Mouse (Mus musculus) intestine, postnatal 0 days (tissue): Measurements from ENCODE around the gene Deaf1. TPM values are rescaled to one million over a fixed set of nuclear protein-coding genes. Genes with fewer than 3 reads are reported as not detected.
A peak's percentile ranks its signal among the peaks of the same experiment; 100 is the strongest.

Source experiments
- ATAC-seq: fragments of 200-750 bp; cut with Nextera tagmentation; 2 replicates; pipeline ENCODE4 v1.8.0; 2017; ENCODE audit warnings: mild to moderate bottlenecking, moderate TSS enrichment, moderate library complexity
- H3K27ac ChIP-seq: fragments of 300-500 bp; sonication (generic); 2 replicates; pipeline ENCODE4 v1.5.1; 2014; ENCODE audit warnings: mild to moderate bottlenecking, low read depth, low read length, moderate library complexity
- H3K27me3 ChIP-seq: fragments of 300-500 bp; sonication (generic); replicated peaks from 2 replicates; pipeline ENCODE4 v1.6.1; 2014; ENCODE audit warnings: low read length, mixed read lengths; ENCODE audit not compliant: control insufficient read depth, insufficient read depth
- H3K36me3 ChIP-seq: fragments of 300-500 bp; sonication (generic); 2 replicates; pipeline ENCODE4 v1.6.1; 2014; ENCODE audit warnings: mild to moderate bottlenecking, moderate library complexity; ENCODE audit not compliant: control insufficient read depth, insufficient read depth
- H3K4me1 ChIP-seq: fragments of 300-500 bp; sonication (generic); replicated peaks from 2 replicates; pipeline ENCODE4 v1.6.1; 2014; ENCODE audit warnings: antibody characterized with exemption, low read length, mixed read lengths; ENCODE audit not compliant: control insufficient read depth, insufficient read depth
- H3K4me2 ChIP-seq: fragments of 300-500 bp; sonication (generic); replicated peaks from 2 replicates; pipeline ENCODE4 v1.6.1; 2014; ENCODE audit warnings: low read depth, mild to moderate bottlenecking, moderate library complexity
- H3K4me3 ChIP-seq: fragments of 300-500 bp; sonication (generic); 2 replicates; pipeline ENCODE4 v1.5.1; 2014; ENCODE audit warnings: low read depth, low read length
- H3K9ac ChIP-seq: fragments of 300-500 bp; sonication (generic); 2 replicates; pipeline ENCODE4 v1.6.1; 2014; ENCODE audit warnings: mild to moderate bottlenecking, low read depth, low read length
- H3K9me3 ChIP-seq: fragments of 300-500 bp; sonication (generic); 2 replicates; pipeline ENCODE4 v1.6.1; 2016; ENCODE audit warnings: mixed run types; ENCODE audit not compliant: control insufficient read depth
- CTCF ChIP-seq: sonication (generic); IDR thresholded peaks from 2 replicates; pipeline ENCODE4 v1.5.1; 2016; ENCODE audit warnings: low read depth, mild to moderate bottlenecking, control low read depth, antibody characterized with exemption, moderate library complexity
- WGBS: fragments of 180-500 bp; shearing (Covaris S2); extraction: QIAGEN DNeasy Blood & Tissue Kit; methylation state at CpG from one replicate; pipeline ENCODE4 v1.1.7; 2014; 5-methylcytosine and 5-hydroxymethylcytosine counted together
- polyA plus RNA-seq: library from polyadenylated mRNA; unstranded; fragments of >200 nt; fragmentation: Nextera tagmentation; extraction: Ambion mirVana; gene quantifications from 2 replicates; pipeline ENCODE4 v1.2.1, GENCODE M21; 2015

Gene Deaf1
- polyA plus RNA-seq, 1 experiment from 2014 or later: 52.8 TPM

DNA sequence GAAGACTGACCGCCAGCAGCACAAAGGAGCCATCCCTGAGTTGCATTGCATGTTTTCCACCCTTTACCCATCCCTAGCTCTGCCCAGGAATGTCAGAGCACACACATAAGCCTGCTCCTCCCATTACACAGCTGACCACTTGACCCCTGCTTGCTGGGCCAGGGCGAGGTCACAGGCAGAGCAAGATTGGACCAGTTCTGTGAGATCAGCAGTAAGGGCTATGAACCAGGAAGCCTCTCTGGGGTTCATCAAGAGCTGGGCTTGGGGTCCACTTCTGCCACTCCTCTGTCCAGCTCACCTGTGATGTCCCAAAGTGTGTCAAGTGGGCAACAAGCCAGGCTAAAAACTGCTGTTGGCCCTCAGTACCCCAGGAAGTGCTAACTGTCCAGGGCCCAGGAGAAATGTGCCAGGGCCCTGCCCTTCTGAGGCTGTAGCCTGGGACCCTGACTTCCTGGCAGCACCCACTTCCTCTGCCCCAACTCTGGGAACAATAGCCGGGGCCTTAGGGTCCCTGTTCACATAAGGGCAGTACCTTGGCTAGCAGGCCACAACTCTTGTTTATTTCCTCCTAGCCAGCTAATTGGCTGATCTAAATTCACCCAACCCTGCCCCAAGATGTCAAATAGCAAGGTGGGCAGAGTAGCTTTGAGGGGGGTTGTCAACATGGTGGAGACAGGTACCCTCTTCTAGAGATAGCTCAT is 10.4 kb upstream of the Deaf1 start:
- no peak for ATAC-seq
- Histone ChIP-seq H3K4me2 (peak overlapping the region; percentile 73), H3K9ac (no peak overlapping the region), H3K36me3 (peaks cover 27% of the 10 kb centered on the region; the same call in 1 of the 2 replicates), H3K4me1 (peaks cover 16% of the 10 kb centered on the region; the same call in 1 of the 2 replicates), H3K27ac (peak overlapping the region; percentile 98), H3K27me3 (no peaks in the 10 kb centered on the region), H3K9me3 (no peaks in the 10 kb centered on the region), H3K4me3 (peak overlapping the region; percentile 57; the same call in 1 of the 2 replicates)
- WGBS: 50% methylated on average over 3 of the region's 3 CpGs
- no peak for TF ChIP-seq CTCF

GRCm38 (mm10) chr7:141336296-141336695 is 8.8 kb upstream of the Deaf1 start:
- H3K4me3 ChIP-seq: no peak overlapping the region
- no peak for ATAC-seq
- TF ChIP-seq CTCF: no peak
- WGBS: 78% methylated on average over 3 of the region's 3 CpGs
- H3K4me2 ChIP-seq: no peak overlapping the region
- H3K27me3 ChIP-seq: no peaks in the 10 kb centered on the region
- no peak overlapping the region for H3K9ac ChIP-seq
- H3K4me1 ChIP-seq: peaks cover 8% of the 10 kb centered on the region; the same call in 1 of the 2 replicates
- H3K36me3 ChIP-seq: peaks cover 23% of the 10 kb centered on the region; the same call in 1 of the 2 replicates
- no peak overlapping the region for H3K27ac ChIP-seq
- no peaks in the 10 kb centered on the region for H3K9me3 ChIP-seq

DNA sequence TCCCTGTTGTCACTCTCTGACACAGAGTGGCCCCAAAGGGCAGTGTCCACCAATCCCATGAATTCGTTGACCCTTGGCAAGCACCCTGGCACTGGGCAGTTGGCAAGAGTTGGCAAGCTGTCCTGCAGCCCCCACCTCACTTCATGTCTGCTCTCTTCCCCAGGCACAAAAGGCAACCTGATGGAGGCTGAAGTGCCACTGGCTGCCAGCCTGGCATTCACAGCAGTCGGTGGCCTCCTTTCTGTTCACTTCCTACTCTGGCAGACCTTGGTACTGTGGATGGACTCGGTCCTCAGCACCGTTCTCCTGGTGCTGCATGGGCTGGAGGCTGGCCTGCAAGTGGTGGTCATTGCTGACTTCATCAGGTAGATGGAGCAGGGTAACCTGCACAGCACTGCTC is 8.2 kb upstream of the Deaf1 start:
- Histone ChIP-seq H3K4me2 (no peak overlapping the region), H3K9me3 (no peaks in the 10 kb centered on the region), H3K4me1 (peaks cover 7% of the 10 kb centered on the region; the same call in 1 of the 2 replicates), H3K36me3 (peaks cover 23% of the 10 kb centered on the region; the same call in 1 of the 2 replicates), H3K27me3 (no peaks in the 10 kb centered on the region), H3K27ac (no peak overlapping the region), H3K9ac (no peak overlapping the region), H3K4me3 (no peak overlapping the region)
- no peak for ATAC-seq
- 86% methylated on average over 4 of the region's 4 CpGs for WGBS
- no peak for TF ChIP-seq CTCF

DNA sequence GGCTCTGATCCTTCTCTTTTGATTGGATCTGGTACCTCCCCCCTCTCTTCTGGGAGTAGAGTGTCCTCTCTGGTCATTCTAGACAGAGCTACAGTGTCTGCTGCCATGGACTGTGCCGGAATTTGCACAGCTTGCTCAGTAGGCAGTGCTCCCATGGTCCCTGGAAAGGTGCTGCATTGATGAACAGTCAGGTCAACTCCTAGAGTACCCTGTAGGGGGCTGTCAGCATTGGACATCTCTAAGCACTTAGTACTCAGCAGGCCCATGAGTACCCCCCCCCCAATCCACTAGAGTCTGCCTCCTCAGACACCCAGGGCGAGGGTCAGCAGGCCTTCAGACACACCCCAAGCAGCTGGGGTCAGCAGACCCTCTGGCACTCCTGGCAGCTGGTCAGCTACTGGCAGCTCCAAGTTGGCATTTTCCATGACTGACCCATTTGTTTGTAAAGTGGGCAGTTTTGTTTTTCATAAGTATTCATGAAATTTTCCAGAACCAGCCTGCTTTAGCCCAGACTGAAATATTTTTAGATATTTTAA is 7.6 kb upstream of the Deaf1 start:
- no peaks in the 10 kb centered on the region for H3K27me3 ChIP-seq
- no peak; the same call in 1 of the 2 replicates for TF ChIP-seq CTCF
- ATAC-seq: no peak
- WGBS: 78% methylated on average over 2 of the region's 2 CpGs
- H3K4me3 ChIP-seq: no peak overlapping the region
- H3K36me3 ChIP-seq: peaks cover 23% of the 10 kb centered on the region; the same call in 1 of the 2 replicates
- no peaks in the 10 kb centered on the region for H3K9me3 ChIP-seq
- H3K4me1 ChIP-seq: peaks cover 7% of the 10 kb centered on the region; the same call in 1 of the 2 replicates
- no peak overlapping the region for H3K9ac ChIP-seq
- no peak overlapping the region for H3K4me2 ChIP-seq
- no peak overlapping the region for H3K27ac ChIP-seq

- 56% methylated on average over 6 of the region's 6 CpGs for WGBS
- Histone ChIP-seq H3K4me3 (no peak overlapping the region), H3K9ac (no peak overlapping the region), H3K36me3 (peaks cover 23% of the 10 kb centered on the region; the same call in 1 of the 2 replicates), H3K27ac (peak overlapping the region; percentile 31; the same call in 1 of the 2 replicates), H3K9me3 (no peaks in the 10 kb centered on the region), H3K27me3 (no peaks in the 10 kb centered on the region), H3K4me1 (peaks cover under 1% of the 10 kb centered on the region), H3K4me2 (no peak overlapping the region)
- TF ChIP-seq CTCF: no peak
- ATAC-seq: no peak
These were observed 4.5 kb upstream of the Deaf1 start for GRCm38 (mm10) chr7:141331990-141332389.

- Histone ChIP-seq H3K9me3 (no peaks in the 10 kb centered on the region), H3K36me3 (peaks cover 15% of the 10 kb centered on the region; the same call in 1 of the 2 replicates), H3K4me1 (peaks cover 12% of the 10 kb centered on the region), H3K4me3 (no peak overlapping the region), H3K4me2 (no peak overlapping the region), H3K9ac (no peak overlapping the region), H3K27ac (no peak overlapping the region), H3K27me3 (no peaks in the 10 kb centered on the region)
- no peak for TF ChIP-seq CTCF
- no peak for ATAC-seq
These were observed 3.2 kb upstream of the Deaf1 start for GRCm38 (mm10) chr7:141330706-141331105.
